Mouse (Mus musculus) forebrain, embryonic 16.5 days (tissue): Measurements from ENCODE around the gene Zdhhc9. TPM values are rescaled to one million over a fixed set of nuclear protein-coding genes. Genes with fewer than 3 reads are reported as not detected.
A peak's percentile ranks its signal among the peaks of the same experiment; 100 is the strongest.

ENCODE experiments used
- ATAC-seq: fragments of 200-750 bp; cut with Nextera tagmentation; 2 replicates; pipeline ENCODE4 v1.8.0; 2017; ENCODE audit warnings: mild to moderate bottlenecking, moderate library complexity
- H3K27ac ChIP-seq: fragments of 300-500 bp; sonication (generic); 2 replicates; pipeline ENCODE4 v1.5.1; 2014; ENCODE audit warnings: low read length, control low read depth
- H3K27me3 ChIP-seq: fragments of 300-500 bp; sonication (generic); replicated peaks from 2 replicates; pipeline ENCODE4 v1.6.1; 2014; ENCODE audit warnings: low read length; ENCODE audit not compliant: control insufficient read depth, insufficient read depth
- H3K36me3 ChIP-seq: fragments of 300-500 bp; sonication (generic); 2 replicates; pipeline ENCODE4 v1.6.1; 2014; ENCODE audit not compliant: control insufficient read depth, insufficient read depth
- H3K4me1 ChIP-seq: fragments of 300-500 bp; sonication (generic); replicated peaks from 2 replicates; pipeline ENCODE4 v1.6.1; 2014; ENCODE audit warnings: low read length; ENCODE audit not compliant: control insufficient read depth, insufficient read depth
- H3K4me2 ChIP-seq: fragments of 300-500 bp; sonication (generic); 2 replicates; pipeline ENCODE4 v1.6.1; 2014; ENCODE audit warnings: mild to moderate bottlenecking, low read length, control low read depth
- H3K4me3 ChIP-seq: fragments of 300-500 bp; sonication (generic); replicated peaks from 2 replicates; pipeline ENCODE4 v1.5.1; 2014; ENCODE audit warnings: mild to moderate bottlenecking, low read length, control low read depth
- H3K9ac ChIP-seq: fragments of 300-500 bp; sonication (generic); replicated peaks from 2 replicates; pipeline ENCODE4 v1.6.1; 2014; ENCODE audit warnings: low read depth, low read length, control low read depth
- H3K9me3 ChIP-seq: fragments of 300-500 bp; sonication (generic); 2 replicates; pipeline ENCODE4 v1.6.1; 2016; ENCODE audit warnings: low read length; ENCODE audit not compliant: control insufficient read depth
- WGBS: fragments of 180-500 bp; shearing (Covaris S2); extraction: QIAGEN DNeasy Blood & Tissue Kit; methylation state at CpG from one replicate; pipeline ENCODE4 v1.1.7; 2014; 5-methylcytosine and 5-hydroxymethylcytosine counted together
- polyA plus RNA-seq: library from polyadenylated mRNA; unstranded; fragments of >200 nt; fragmentation: Nextera tagmentation; extraction: Ambion mirVana; gene quantifications from 2 replicates; pipeline ENCODE4 v1.2.1, GENCODE M21; 2015

Gene Zdhhc9
- polyA plus RNA-seq, 1 experiment from 2014 or later, result 8.9 TPM

- ATAC-seq, result 0 out of 2 replicates have a peak, but pooled peaks have one; percentile 38
Observed at GRCm38 (mm10) chrX:48139368-48140285, 69.1 kb downstream of the Zdhhc9 start.

DNA sequence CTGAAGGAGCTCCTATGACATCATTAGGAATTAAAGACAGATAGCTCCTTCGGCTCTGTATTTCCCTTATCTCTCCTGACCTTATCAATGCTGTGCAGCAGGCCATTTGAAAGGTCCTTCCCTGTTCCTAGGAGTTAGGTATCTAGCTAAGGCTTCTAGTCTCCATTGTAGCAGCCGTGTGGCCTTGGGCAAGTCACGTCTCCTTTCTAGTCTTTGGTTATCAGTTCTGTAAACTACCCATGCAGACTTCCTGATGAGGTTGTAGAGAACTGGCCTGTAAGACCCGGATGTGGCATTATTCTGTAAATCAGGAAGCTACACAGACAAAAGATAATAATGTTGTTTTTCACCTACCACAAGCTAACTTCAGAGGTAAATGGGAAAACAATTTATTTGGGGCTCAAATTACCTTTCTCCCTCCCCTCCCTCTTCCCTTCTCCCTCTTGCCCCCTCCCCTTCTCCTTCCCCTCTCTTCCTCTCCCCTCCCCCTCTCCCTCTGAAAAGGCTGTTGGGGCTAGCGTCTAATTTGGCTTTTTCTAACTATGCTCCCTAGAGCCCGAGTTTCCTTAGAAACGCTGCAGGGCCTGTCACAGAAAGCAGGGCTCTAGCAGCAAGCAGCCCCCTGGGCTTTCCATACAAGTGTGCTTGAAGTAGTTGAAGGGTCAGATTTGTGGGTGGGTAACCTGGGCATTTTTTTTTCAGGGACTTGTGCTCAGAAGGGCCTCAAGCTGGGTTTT lies 70.0 kb downstream of the Zdhhc9 start:
- H3K4me3 ChIP-seq, result no peak overlapping the region
- 56% methylated on average over 7 of the region's 7 CpGs for WGBS
- no peak overlapping the region for H3K9ac ChIP-seq
- ATAC-seq, result 0 out of 2 replicates have a peak, but pooled peaks have one; percentile 43
- no peaks in the 10 kb centered on the region for H3K27me3 ChIP-seq
- no peak overlapping the region for H3K27ac ChIP-seq
- no peaks in the 10 kb centered on the region for H3K36me3 ChIP-seq
- H3K4me1 ChIP-seq, result peaks cover 3% of the 10 kb centered on the region; the same call in 1 of the 2 replicates
- H3K9me3 ChIP-seq, result no peaks in the 10 kb centered on the region
- no peak overlapping the region for H3K4me2 ChIP-seq

More at GRCm38 (mm10) chrX:48139368-48140285, 69.1 kb downstream of the Zdhhc9 start:
- Histone ChIP-seq H3K27ac (no peak overlapping the region), H3K4me3 (no peak overlapping the region), H3K27me3 (no peaks in the 10 kb centered on the region), H3K4me2 (no peak overlapping the region), H3K36me3 (no peaks in the 10 kb centered on the region), H3K9me3 (no peaks in the 10 kb centered on the region), H3K9ac (no peak overlapping the region), H3K4me1 (peaks cover 3% of the 10 kb centered on the region; the same call in 1 of the 2 replicates)
- 26% methylated on average over 14 of the region's 14 CpGs for WGBS

DNA sequence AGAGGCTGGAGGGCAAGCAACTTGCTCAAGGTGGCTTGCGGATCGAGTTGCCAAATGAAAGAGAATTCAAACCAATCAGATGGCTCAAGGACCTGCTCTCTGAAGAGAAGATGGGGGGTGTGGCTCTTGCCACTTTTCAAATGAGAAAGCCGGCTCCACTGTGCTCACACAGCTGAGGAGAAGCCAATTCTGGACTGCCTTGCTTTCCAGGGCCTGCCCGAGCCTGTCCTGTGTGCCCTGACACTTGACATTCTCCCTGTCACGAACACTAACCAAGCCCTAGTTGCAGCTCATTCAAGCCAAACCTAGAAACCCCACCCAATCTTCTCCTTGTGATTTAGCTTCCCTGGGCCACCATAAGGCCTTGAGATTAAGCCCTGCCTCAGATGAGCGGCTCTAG lies 70.7 kb downstream of the Zdhhc9 start:
- no peak for ATAC-seq
- Histone ChIP-seq H3K4me1 (peaks cover 3% of the 10 kb centered on the region; the same call in 1 of the 2 replicates), H3K36me3 (no peaks in the 10 kb centered on the region), H3K4me2 (no peak overlapping the region), H3K9me3 (no peaks in the 10 kb centered on the region), H3K27ac (no peak overlapping the region), H3K9ac (no peak overlapping the region), H3K4me3 (no peak overlapping the region), H3K27me3 (no peaks in the 10 kb centered on the region)
- WGBS, result 63% methylated on average over 6 of the region's 6 CpGs

DNA sequence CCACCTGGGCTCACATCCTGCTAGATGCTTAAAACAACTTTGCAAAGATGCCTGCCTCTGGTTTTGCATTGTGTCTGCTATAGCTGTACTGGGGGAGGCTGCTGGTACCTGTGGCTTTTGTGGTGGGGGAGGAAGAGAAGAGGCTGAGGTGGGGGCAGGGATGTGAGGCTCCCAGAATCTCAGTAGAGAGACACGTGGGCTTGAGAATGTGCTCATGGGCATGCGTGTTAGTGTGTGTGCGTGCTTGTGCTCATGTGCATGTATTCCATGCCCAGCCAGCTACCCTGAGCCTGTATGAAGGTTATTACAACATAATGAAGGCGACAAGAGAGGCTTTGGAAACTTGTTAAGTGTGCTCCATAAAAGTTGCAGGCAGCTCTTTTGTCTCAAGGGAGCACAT lies 71.7 kb downstream of the Zdhhc9 start:
- no peak overlapping the region for H3K4me3 ChIP-seq
- WGBS, result 93% methylated on average over 4 of the region's 4 CpGs
- H3K36me3 ChIP-seq, result no peaks in the 10 kb centered on the region
- no peak for ATAC-seq
- H3K9ac ChIP-seq, result no peak overlapping the region
- no peak overlapping the region for H3K27ac ChIP-seq
- H3K9me3 ChIP-seq, result no peaks in the 10 kb centered on the region
- peaks cover 3% of the 10 kb centered on the region; the same call in 1 of the 2 replicates for H3K4me1 ChIP-seq
- H3K4me2 ChIP-seq, result no peak overlapping the region
- no peaks in the 10 kb centered on the region for H3K27me3 ChIP-seq

DNA sequence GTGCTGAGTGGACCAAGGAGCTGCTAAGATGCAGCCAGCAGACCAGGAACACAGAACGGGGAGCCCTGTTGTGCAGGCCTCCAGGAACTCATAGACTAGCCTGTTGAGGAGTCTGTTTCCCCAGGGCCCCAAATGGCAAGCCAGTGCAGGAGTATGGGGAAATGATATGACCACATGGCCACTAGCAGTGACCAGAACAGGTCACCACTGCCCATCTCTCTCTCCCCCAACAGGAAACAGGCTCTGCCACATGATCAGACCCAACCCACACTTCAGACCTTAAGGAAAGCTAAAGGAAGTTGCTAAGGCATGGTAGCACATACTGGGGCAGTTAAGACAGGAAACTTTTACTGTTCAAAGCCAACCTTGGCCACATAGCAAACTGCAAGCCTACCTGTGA lies 79.5 kb downstream of the Zdhhc9 start:
- Histone ChIP-seq H3K4me1 (no peaks in the 10 kb centered on the region), H3K4me2 (no peak overlapping the region), H3K27ac (no peak overlapping the region), H3K4me3 (no peak overlapping the region), H3K9me3 (no peaks in the 10 kb centered on the region), H3K36me3 (no peaks in the 10 kb centered on the region), H3K9ac (no peak overlapping the region), H3K27me3 (no peaks in the 10 kb centered on the region)
- 88% methylated on average over 1 of the region's 1 CpGs for WGBS
- no peak for ATAC-seq

DNA sequence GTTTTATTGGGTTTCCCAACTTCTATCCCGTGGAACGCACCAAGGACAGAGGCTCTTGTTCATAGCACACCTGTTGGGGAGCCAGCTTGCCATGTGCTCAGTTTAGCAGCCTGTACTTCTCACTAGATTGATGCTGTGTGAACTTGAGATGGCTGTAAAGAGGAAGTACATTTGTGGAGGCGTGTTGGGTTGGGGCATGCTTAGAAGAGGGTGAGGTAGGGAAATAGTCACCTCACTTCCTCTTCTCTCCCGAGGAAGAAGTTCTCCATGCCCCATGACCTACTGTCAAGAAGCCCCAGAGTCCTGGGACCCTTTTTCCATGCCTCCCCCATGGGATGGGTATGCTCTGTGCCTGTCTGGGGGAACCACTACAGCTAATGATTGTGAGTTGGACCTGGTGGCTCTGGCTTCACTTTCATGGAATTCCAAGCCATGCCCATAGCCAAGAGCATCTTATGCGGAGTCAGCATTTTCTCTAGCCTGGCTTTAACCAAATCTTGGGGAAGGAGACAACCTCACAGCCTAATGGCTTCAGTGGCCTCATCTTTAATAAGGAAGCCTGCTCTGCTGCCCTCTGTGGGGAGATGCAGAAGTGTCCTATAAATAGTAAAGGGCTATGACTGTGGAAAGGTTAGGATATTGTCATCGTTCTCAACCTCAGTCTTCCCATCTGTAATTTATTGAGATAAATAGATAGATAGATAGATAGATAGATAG lies 81.0 kb downstream of the Zdhhc9 start:
- no peak for ATAC-seq
- no peaks in the 10 kb centered on the region for H3K27me3 ChIP-seq
- H3K36me3 ChIP-seq, result no peaks in the 10 kb centered on the region
- 78% methylated on average over 6 of the region's 6 CpGs for WGBS
- H3K9me3 ChIP-seq, result no peaks in the 10 kb centered on the region
- no peaks in the 10 kb centered on the region for H3K4me1 ChIP-seq
- no peak overlapping the region for H3K9ac ChIP-seq
- no peak overlapping the region for H3K4me3 ChIP-seq
- H3K4me2 ChIP-seq, result no peak overlapping the region
- no peak overlapping the region for H3K27ac ChIP-seq

- no peak for ATAC-seq
- 33% methylated on average over 6 of the region's 6 CpGs for WGBS
- no peaks in the 10 kb centered on the region for H3K27me3 ChIP-seq
- H3K27ac ChIP-seq, result no peak overlapping the region
- H3K4me1 ChIP-seq, result no peaks in the 10 kb centered on the region
- no peak overlapping the region for H3K9ac ChIP-seq
- no peaks in the 10 kb centered on the region for H3K36me3 ChIP-seq
- no peak overlapping the region for H3K4me3 ChIP-seq
- H3K9me3 ChIP-seq, result no peaks in the 10 kb centered on the region
- no peak overlapping the region for H3K4me2 ChIP-seq
Observed at GRCm38 (mm10) chrX:48126903-48127476, 81.7 kb downstream of the Zdhhc9 start.

DNA sequence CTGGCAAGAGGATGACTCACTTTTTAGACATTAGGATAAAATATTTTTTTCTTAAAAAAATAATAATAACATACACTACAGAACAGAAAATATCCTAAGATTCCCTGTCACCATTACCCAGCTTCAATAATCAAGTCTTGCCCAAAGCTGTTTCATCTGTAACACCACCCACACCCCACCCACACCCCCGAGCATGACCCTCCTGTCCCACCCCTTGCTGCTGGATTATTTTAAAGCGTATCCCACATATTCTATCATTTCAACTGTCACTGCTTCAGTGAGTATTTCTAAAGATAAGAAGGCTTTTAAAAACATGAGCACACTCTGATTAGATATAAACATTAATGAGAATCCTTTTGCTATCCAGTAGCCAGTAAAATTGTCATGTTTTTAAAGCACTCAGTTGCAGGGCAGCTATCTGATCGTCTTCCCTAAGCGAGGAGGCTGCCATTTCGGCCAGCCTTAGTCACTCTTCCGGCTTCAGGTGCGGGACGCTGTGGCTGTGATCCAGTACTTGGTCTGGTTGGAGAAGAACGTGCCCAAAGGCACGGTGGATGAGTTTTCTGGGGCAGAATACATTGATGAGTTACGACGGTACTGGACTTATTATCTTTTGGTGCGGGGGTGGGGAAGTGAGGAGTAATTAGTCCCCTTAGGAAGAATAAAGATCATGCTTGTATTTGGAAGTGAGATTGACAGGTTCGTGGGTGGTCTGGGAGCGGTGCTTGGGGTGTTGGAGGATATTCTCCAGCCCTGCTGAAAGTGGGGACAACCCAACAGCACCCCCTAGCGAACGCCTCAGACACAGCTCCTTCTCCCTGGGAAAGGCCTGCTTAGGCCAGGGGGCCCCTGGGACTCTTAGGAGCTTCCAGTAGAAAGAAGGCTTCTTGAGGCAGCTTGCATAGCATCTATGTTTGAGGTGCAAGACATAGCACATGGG lies 84.3 kb downstream of the Zdhhc9 start:
- H3K4me3 ChIP-seq, result no peak overlapping the region
- peak overlapping the region; percentile 34; the same call in 1 of the 2 replicates for H3K4me2 ChIP-seq
- no peak overlapping the region for H3K9ac ChIP-seq
- H3K36me3 ChIP-seq, result no peaks in the 10 kb centered on the region
- WGBS, result 27% methylated on average over 17 of the region's 17 CpGs
- H3K4me1 ChIP-seq, result no peaks in the 10 kb centered on the region
- ATAC-seq, result no peak; the same call in 1 of the 2 replicates
- H3K9me3 ChIP-seq, result no peaks in the 10 kb centered on the region
- no peak overlapping the region for H3K27ac ChIP-seq
- H3K27me3 ChIP-seq, result no peaks in the 10 kb centered on the region
